Mouse (Mus musculus) c-Kit-positive CD71-positive TER-119-positive erythroid progenitor cells, embryonic 14.5 days (primary cell): Measurements from ENCODE around the gene Jak1.
A peak's percentile ranks its signal among the peaks of the same experiment; 100 is the strongest.
"Not testable (repeated sequence)": the region's sequence is repeated elsewhere in the genome, so short reads cannot be mapped to it uniquely, and the experiment has no call there.

ENCODE experiments used
- DNase-seq: peaks from one replicate; pipeline ENCODE4 v3.0.0-alpha.2; 2013; ENCODE audit warnings: low spot score

The Jak1 gene

GRCm38 (mm10) chr4:101275881-101276280 lies 10.8 kb upstream of the Jak1 start:
- DNase-seq, result no peak

DNA sequence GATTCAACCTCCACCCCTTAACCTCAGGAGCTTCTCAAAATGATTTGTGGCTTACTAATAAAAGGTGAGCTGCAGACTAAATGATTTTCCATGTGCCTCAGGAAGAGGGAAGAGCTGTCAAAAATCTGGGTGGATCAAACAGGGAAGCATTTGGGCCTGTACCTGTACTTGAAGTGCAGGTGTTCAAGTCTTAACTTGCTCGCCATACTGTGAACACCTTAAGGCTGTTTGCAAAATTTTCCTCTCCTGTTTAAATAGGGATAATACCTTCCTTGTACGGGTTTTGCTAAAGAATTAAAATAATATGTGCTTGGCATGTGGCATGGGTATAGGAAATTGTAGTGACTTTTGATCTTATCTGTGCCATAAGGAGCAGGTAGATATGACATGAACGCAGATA lies 5.7 kb upstream of the Jak1 start:
- DNase-seq, result no peak

DNA sequence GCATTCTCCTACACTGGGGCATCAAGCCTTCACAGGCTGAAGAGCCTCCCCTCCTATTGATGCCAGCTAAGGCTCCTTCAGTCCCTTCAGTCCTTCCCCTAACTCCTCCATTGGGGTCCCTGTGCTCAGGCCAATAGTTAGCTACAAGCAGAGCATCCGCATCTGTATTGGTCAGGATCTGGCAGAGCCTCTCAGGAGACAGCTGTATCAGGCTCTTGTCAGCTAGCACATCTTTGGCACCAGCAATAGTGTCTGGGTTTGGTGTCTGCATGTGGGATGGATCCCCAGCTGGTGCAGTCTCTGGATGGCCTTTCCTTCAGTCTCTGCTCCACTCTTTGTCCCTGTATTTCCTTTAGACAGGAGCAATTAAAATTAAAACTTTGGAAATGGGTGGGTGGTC lies 3.4 kb upstream of the Jak1 start:
- not testable (repeated sequence) for DNase-seq

DNA sequence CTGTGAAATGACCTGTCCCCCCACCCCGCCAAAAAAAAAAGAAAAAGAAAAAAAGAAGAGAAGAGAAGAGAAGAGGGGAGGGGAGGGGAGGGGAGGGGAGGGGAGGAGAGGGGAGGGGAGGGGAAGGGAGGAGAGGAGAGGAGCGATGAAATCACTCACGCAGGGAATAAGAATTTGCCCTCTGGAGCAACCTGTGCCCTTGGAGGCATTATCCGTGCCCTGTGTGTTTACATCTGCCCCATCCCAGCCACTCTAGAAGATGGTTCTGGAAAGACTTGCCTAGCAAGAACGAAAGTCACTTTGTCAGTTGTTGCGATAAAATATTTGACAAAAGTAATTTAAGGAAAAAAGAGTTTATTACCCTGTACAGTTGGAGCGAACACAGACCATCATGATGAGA lies 441 bp upstream of the Jak1 start:
- DNase-seq, result no peak

DNA sequence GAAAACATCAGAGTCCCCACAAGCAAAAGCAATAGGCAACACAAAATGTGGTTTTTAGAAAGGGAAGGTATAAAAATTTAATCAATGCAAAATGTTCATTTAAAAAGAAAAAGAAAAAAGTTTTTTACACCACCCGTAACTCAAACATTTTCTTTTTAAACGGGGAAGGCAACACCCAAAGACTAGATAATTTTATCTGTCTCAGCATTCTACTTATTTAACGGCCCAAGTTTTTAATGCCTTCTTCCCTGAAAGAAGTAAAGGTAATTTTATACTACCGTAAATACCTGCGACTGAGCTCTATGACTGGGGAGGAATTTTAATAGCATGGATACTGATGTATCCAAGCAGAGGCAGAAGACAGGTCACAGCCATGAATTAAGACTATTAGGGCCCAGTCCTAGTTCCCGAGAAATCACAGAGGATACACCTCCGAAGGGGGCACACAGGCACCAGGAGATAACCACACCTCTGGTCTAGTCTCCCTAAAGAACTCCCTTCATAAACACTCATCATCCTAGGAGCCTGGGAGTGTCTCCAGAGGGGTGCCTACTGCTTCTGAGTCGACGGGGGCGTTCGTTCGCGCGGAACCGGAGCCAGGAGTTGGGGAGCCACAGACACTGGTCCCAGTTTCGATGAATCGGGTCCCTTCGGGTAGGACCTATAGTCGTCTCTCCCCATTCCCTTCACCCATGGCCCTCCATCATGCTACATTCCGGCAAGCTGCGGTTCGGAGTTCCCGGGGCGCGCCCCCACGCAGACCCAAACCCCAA lies 928 bp downstream of the Jak1 start:
- DNase-seq, result no peak

GRCm38 (mm10) chr4:101261596-101261995 lies 3.5 kb downstream of the Jak1 start:
- DNase-seq, result no peak

- DNase-seq, result no peak
Observed at GRCm38 (mm10) chr4:101260744-101261291, 4.3 kb downstream of the Jak1 start.

DNA sequence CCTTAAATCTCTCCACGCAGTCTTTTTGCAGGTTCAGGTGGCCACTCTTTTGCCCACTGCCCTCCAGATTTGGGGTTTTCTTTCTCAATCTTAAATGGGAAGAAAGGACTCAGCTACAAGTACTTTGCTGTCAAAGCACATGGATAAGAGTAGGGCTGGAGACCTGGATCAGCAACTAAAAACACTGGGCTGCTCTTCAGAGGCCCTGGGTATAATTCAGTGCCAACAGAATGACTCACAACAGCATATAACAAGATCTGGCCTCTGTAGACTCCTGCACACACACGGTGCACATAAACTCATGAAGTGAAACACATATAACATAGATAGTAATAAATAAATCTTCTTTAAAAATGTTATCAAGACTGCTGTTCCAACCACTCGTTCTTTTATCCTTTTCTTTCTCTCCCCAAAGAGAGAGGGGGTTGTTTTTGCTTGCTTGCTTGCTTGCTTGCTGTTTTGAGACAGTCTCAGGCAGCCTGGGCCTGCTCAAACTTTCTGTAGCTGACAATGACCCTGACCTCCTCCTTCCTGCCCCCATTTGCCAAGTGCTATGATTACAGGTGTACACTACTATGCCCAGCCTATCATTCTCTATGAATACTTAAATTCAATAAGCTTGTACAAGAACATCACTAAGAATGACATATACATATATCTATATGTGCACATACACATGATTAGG lies 8.4 kb downstream of the Jak1 start:
- no peak for DNase-seq

DNA sequence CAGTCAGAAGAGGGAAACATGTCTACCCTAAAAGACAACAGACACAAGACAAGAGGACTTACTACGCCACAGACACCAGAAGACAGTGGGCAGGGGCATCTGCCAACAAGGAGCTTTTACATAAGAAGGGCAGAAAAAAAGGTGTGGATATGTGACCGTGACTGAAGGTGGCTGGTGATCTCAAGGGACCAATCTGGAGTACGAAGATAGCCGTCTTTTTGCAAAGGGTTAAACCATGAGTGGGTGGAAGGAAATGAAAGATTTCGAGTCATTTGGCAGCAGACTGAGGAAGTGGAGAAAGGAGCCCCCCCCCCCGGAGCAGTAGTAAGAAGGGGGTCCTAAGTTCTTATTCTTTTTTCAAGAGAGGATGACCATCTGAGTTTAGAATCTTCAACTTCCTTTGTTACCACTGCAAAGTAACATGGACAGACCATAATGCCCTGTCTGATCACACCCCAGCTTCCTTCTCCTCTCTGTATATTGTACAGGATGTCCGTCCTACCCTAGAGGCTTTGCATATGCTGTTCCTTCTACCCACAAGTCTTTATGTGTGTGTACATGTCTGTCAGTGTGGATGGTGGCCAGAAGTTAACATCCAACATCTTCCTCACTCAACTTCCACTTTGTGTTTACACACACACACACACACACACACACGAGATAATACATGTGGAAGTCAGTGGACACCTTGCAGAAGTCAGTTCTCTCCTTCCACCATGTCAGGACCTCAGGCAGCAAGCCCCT lies 10.3 kb downstream of the Jak1 start:
- no peak for DNase-seq

DNA sequence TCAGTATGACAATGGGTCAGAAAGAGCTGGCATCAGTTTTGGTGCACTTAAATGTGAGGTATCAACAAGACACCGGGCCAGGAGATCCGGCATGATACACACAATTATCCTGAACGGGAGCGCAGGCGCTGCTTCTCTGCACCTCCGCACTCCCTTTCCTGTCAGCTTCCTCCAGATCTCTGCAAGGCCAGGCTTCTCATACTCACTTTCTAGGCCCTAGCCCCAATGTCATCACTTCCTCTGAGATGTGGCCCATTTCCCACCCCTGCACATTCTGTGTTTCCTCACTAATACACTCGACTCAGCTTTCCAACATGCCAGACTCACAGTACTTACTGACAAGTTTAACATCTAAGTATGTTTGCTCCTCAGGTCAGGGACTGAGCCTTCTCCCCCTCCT lies 11.1 kb downstream of the Jak1 start:
- no peak for DNase-seq

DNA sequence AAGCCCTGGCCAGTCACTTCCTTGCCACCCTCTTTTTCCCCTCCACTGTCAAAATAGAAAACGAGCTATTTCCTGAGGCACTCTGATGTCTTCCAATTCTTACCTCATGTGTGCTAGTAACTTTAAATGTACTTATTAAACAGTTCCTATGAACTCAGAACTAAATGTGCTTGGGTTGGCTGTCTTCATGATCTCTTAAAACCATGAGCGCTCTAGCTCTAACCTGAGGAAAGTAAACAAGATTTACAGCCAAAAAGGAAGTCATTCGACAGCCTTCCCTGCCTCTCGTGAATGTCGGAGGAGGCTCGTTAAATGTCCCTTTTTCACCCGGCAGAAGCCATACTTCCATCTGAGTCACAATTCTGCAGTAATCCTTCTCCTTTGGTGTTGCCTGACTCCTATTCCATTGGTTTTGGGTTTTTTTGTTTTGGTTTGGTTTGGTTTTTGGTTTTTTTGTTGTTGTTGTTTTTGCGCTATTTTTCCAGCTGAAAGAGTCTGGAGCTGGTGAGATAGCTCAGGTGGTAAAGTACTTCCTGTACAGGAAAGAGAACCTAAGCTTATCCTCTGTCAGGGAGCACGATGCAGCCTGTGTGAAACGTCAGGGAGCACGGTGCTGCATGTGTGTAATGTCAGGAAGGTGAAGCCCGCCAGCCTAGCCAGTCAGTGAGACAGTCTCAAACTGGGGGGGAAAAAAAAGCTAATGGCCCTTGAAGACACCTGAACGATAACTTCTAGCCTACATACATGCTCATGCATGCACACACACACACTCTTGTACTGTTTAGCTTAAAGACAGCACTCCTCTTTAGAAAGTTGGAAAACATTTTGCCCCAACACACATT lies 12.1 kb downstream of the Jak1 start:
- no peak for DNase-seq

DNA sequence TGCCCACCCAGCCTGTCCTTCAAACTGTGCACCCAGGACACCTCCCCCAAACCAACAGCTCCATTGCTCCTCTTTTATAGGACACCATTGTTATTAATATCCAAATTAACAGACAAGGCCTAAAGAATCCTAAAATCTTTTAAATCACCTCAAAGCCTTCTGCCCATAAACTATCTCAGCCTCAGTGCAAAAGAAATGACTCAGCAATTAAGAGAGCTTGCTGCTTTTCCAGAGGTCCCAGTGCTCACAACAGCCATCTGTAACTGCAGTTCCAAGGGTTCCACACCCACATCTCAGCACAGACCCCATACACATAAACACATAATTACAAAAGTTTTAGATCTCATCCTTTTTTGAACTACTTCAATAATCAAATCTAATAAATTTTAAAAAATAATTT lies 13.1 kb downstream of the Jak1 start:
- DNase-seq, result no peak

- DNase-seq, result no peak
Observed at GRCm38 (mm10) chr4:101249977-101250743, 14.9 kb downstream of the Jak1 start.

GRCm38 (mm10) chr4:101247355-101247754 lies 17.7 kb downstream of the Jak1 start:
- DNase-seq, result no peak

DNA sequence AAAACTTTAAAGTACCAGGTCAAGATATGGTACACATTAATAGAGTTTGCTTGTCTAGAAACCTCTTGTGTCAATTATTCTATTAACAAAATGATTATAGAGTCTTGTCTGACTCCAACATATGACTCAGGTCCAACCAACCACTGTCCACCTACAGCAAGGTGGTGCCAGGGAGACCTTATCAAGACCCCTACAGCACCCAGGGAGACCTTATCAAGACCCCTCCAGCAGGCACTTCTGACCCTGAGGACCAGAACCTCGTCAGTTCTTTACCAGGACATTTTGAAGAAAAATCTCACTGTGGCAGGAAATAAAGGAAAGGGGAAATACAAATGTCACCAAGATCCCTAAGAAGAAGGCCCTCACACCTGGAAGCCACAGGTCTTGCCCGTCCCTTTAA lies 18.5 kb downstream of the Jak1 start:
- peak; percentile 69 for DNase-seq

DNA sequence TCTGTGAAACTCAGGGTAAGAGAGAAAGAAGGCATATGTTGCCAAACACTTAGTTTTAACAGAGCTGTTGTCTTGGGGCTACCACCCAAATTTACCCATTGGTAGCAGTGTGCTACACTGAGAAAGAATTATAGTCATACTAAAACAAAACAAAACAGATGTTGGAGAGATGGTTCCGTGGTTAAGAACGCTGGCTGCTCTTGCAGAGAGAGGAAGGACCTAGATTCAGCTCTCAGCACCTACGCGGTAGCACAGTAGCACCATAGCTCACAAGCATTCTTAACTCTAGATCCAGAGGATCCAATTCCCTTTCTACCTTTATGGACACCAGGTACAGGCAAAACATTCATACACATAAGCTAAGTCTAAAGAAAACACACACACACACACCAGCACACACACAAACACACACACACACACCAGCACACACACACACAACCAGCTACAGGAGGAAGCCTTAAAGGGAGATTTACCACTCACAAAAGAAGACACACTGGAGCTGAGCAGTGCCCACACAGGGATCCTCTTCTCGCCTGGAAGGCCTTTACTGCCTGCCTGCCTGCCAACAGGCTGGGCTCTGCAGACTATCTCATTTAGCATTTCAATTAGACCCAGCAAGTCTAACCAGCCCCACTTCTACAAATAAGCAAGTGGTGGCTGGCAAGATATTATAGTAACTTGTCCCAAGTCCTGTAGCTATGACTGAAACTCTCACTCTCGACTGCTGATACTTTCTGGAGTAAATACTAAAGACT lies 20.6 kb downstream of the Jak1 start:
- DNase-seq, result no peak

GRCm38 (mm10) chr4:101240875-101241173 lies 24.3 kb downstream of the Jak1 start:
- DNase-seq, result no peak

GRCm38 (mm10) chr4:101240163-101240874 lies 24.8 kb downstream of the Jak1 start:
- DNase-seq, result no peak

- DNase-seq, result no peak
Observed at GRCm38 (mm10) chr4:101239313-101240162, 25.5 kb downstream of the Jak1 start.
